Mouse (Mus musculus): Measurements from ENCODE around the gene Rmi1. TPM values are rescaled to one million over a fixed set of nuclear protein-coding genes. Genes with fewer than 3 reads are reported as not detected.
A peak's percentile ranks its signal among the peaks of the same experiment; 100 is the strongest.
"Not testable (repeated sequence)": the region's sequence is repeated elsewhere in the genome, so short reads cannot be mapped to it uniquely, and the experiment has no call there.

Rmi1 gene
- total RNA-seq (2014; rRNA removed; ENCODE audit: low replicate concordance): 5.7 and 16.1 TPM in 2 replicates
- polyA plus RNA-seq (2015; fragmentation: Nextera tagmentation; extraction: Ambion mirVana): 13.3 and 14.4 TPM in 2 replicates

GRCm38 (mm10) chr13:58402003-58402743 is at the start of gene Rmi1:
TSS of gene Rmi1 (plus strand) at chr13:58402248.
- Histone ChIP-seq H3K4me3 (ENCODE audit: low read depth, low read length) (peak within 1 kb of the TSS; percentile 88), H3K4me2 (ENCODE audit: low read depth, low read length) (peak within 1 kb of the TSS; percentile 89), H3K27ac (ENCODE audit: low read depth) (peak within 1 kb of the TSS; percentile 97), H3K36me3 (replicated peaks; ENCODE audit: control insufficient read depth, insufficient read depth, low read length) (peaks cover 14% of the 10 kb centered on the region), H3K9ac (replicated peaks; ENCODE audit: low read depth, low read length) (peak within 1 kb of the TSS; percentile 99), H3K4me1 (ENCODE audit: control insufficient read depth, insufficient read depth) (no peaks in the 10 kb centered on the region), H3K9me3 (replicated peaks; ENCODE audit: control insufficient read depth, low read length) (no peaks in the 10 kb centered on the region), H3K27me3 (ENCODE audit: control insufficient read depth, insufficient read depth, low read length) (no peaks in the 10 kb centered on the region)
- WGBS: under 1% methylated on average over 87 of the region's 91 CpGs
- TF ChIP-seq EP300 (IDR thresholded peaks at IDR 0.05; ENCODE audit: low read depth): peak; percentile 98
- TF ChIP-seq CTCF (IDR thresholded peaks at IDR 0.05; ENCODE audit: low read depth): peak; percentile 21; the same call in 1 of the 2 replicates
- DNase-seq (ENCODE audit: low spot score) (peak; percentile 96), ATAC-seq (ENCODE audit: insufficient read depth, low read depth) (peak; percentile 92)

GRCm38 (mm10) chr13:58352996-58353395 is 49.1 kb upstream of the Rmi1 start:
- no peak overlapping the region for H3K4me3 ChIP-seq (ENCODE audit: low read depth, low read length)
- ATAC-seq (ENCODE audit: insufficient read depth, low read depth) (no peak), DNase-seq (ENCODE audit: low spot score) (no peak)
- TF ChIP-seq CTCF (IDR thresholded peaks at IDR 0.05; ENCODE audit: low read depth) (no peak), EP300 (IDR thresholded peaks at IDR 0.05; ENCODE audit: low read depth) (no peak)
- no peak overlapping the region for H3K9ac ChIP-seq (replicated peaks; ENCODE audit: low read depth, low read length)
- no peaks in the 10 kb centered on the region for H3K9me3 ChIP-seq (replicated peaks; ENCODE audit: control insufficient read depth, low read length)
- no peak overlapping the region for H3K4me2 ChIP-seq (ENCODE audit: low read depth, low read length)
- no peaks in the 10 kb centered on the region for H3K36me3 ChIP-seq (replicated peaks; ENCODE audit: control insufficient read depth, insufficient read depth, low read length)
- no peaks in the 10 kb centered on the region for H3K27me3 ChIP-seq (ENCODE audit: control insufficient read depth, insufficient read depth, low read length)
- no peak overlapping the region for H3K27ac ChIP-seq (ENCODE audit: low read depth)
- H3K4me1 ChIP-seq (ENCODE audit: control insufficient read depth, insufficient read depth): no peaks in the 10 kb centered on the region

GRCm38 (mm10) chr13:58358629-58359303 is 43.3 kb upstream of the Rmi1 start, which contains the start of gene Kif27:
TSS of gene Kif27 (minus strand) at chr13:58359122.
- H3K9me3 ChIP-seq (replicated peaks; ENCODE audit: control insufficient read depth, low read length): no peaks in the 10 kb centered on the region
- no peaks in the 10 kb centered on the region for H3K27me3 ChIP-seq (ENCODE audit: control insufficient read depth, insufficient read depth, low read length)
- ATAC-seq (ENCODE audit: insufficient read depth, low read depth) (peak; percentile 99), DNase-seq (ENCODE audit: low spot score) (peak; percentile 89)
- peak within 1 kb of the TSS; percentile 52; the same call in 1 of the 2 replicates for H3K9ac ChIP-seq (replicated peaks; ENCODE audit: low read depth, low read length)
- under 1% methylated on average over 74 of the region's 85 CpGs for WGBS
- peak within 1 kb of the TSS; percentile 95 for H3K4me2 ChIP-seq (ENCODE audit: low read depth, low read length)
- no peak within 1 kb of the TSS for H3K27ac ChIP-seq (ENCODE audit: low read depth)
- TF ChIP-seq CTCF (IDR thresholded peaks at IDR 0.05; ENCODE audit: low read depth) (no peak), EP300 (IDR thresholded peaks at IDR 0.05; ENCODE audit: low read depth) (no peak)
- H3K36me3 ChIP-seq (replicated peaks; ENCODE audit: control insufficient read depth, insufficient read depth, low read length): no peaks in the 10 kb centered on the region
- H3K4me3 ChIP-seq (ENCODE audit: low read depth, low read length): peak within 1 kb of the TSS; percentile 67
- no peaks in the 10 kb centered on the region for H3K4me1 ChIP-seq (ENCODE audit: control insufficient read depth, insufficient read depth)

GRCm38 (mm10) chr13:58359304-58359653 is 42.8 kb upstream of the Rmi1 start:
- Histone ChIP-seq H3K4me1 (ENCODE audit: control insufficient read depth, insufficient read depth) (no peaks in the 10 kb centered on the region), H3K4me2 (ENCODE audit: low read depth, low read length) (peak overlapping the region; percentile 95), H3K27me3 (ENCODE audit: control insufficient read depth, insufficient read depth, low read length) (no peaks in the 10 kb centered on the region), H3K9me3 (replicated peaks; ENCODE audit: control insufficient read depth, low read length) (no peaks in the 10 kb centered on the region), H3K4me3 (ENCODE audit: low read depth, low read length) (peak overlapping the region; percentile 67), H3K9ac (replicated peaks; ENCODE audit: low read depth, low read length) (no peak overlapping the region), H3K27ac (ENCODE audit: low read depth) (no peak overlapping the region), H3K36me3 (replicated peaks; ENCODE audit: control insufficient read depth, insufficient read depth, low read length) (no peaks in the 10 kb centered on the region)
- peak; percentile 59 for ATAC-seq (ENCODE audit: insufficient read depth, low read depth)
- 12% methylated on average over 7 of the region's 7 CpGs for WGBS
- no peak for TF ChIP-seq EP300 (IDR thresholded peaks at IDR 0.05; ENCODE audit: low read depth)
- no peak for TF ChIP-seq CTCF (IDR thresholded peaks at IDR 0.05; ENCODE audit: low read depth)
- DNase-seq (ENCODE audit: low spot score): no peak

GRCm38 (mm10) chr13:58364353-58365175 is 37.5 kb upstream of the Rmi1 start:
- Histone ChIP-seq H3K9ac (replicated peaks; ENCODE audit: low read depth, low read length) (no peak overlapping the region), H3K27ac (ENCODE audit: low read depth) (no peak overlapping the region), H3K9me3 (replicated peaks; ENCODE audit: control insufficient read depth, low read length) (no peaks in the 10 kb centered on the region), H3K4me3 (ENCODE audit: low read depth, low read length) (no peak overlapping the region), H3K36me3 (replicated peaks; ENCODE audit: control insufficient read depth, insufficient read depth, low read length) (no peaks in the 10 kb centered on the region), H3K27me3 (ENCODE audit: control insufficient read depth, insufficient read depth, low read length) (no peaks in the 10 kb centered on the region), H3K4me2 (ENCODE audit: low read depth, low read length) (no peak overlapping the region), H3K4me1 (ENCODE audit: control insufficient read depth, insufficient read depth) (no peaks in the 10 kb centered on the region)
- no peak for DNase-seq (ENCODE audit: low spot score)
- no peak for ATAC-seq (ENCODE audit: insufficient read depth, low read depth)
- TF ChIP-seq CTCF (IDR thresholded peaks at IDR 0.05; ENCODE audit: low read depth): no peak
- 63% methylated on average over 8 of the region's 8 CpGs for WGBS

- H3K27me3 ChIP-seq (ENCODE audit: control insufficient read depth, insufficient read depth, low read length); H3K27ac ChIP-seq (ENCODE audit: low read depth); H3K36me3 ChIP-seq (replicated peaks; ENCODE audit: control insufficient read depth, insufficient read depth, low read length); DNase-seq (ENCODE audit: low spot score); H3K4me1 ChIP-seq (ENCODE audit: control insufficient read depth, insufficient read depth); H3K9ac ChIP-seq (replicated peaks; ENCODE audit: low read depth, low read length); H3K9me3 ChIP-seq (replicated peaks; ENCODE audit: control insufficient read depth, low read length); ATAC-seq (ENCODE audit: insufficient read depth, low read depth); H3K4me3 ChIP-seq (ENCODE audit: low read depth, low read length); H3K4me2 ChIP-seq (ENCODE audit: low read depth, low read length): not testable (repeated sequence)
- 82% methylated on average over 8 of the region's 8 CpGs for WGBS
Measured at GRCm38 (mm10) chr13:58365179-58365578, 36.9 kb upstream of the Rmi1 start.
